Mouse (Mus musculus) hindbrain, embryonic 10.5 days (tissue): ENCODE measurements at regions not wholly inside any gene's neighbourhood (a gene's known extent, or its start where the extent isn't known, plus 50 kb on each side); places are given as distances from the start of the nearest gene placed in this dataset.

Experiments
- DNase-seq: peaks from one replicate; pipeline ENCODE4 v3.0.0-alpha.2; 2017; ENCODE audit warnings: low spot score
- H3K27ac ChIP-seq: fragments of 300-500 bp; sonication (generic); 2 replicates; pipeline ENCODE4 v1.5.1; 2016; ENCODE audit warnings: mild to moderate bottlenecking, moderate library complexity
- H3K27me3 ChIP-seq: fragments of 300-500 bp; sonication (generic); 2 replicates; pipeline ENCODE4 v1.6.1; 2016; ENCODE audit warnings: mild to moderate bottlenecking; ENCODE audit not compliant: poor library complexity, insufficient read depth, severe bottlenecking
- H3K36me3 ChIP-seq: fragments of 300-500 bp; sonication (generic); 2 replicates; pipeline ENCODE4 v1.6.1; 2016; ENCODE audit warnings: mild to moderate bottlenecking, moderate library complexity
- H3K4me1 ChIP-seq: fragments of 300-500 bp; sonication (generic); replicated peaks from 2 replicates; pipeline ENCODE4 v1.6.1; 2016; ENCODE audit warnings: mild to moderate bottlenecking
- H3K4me3 ChIP-seq: fragments of 300-500 bp; sonication (generic); 2 replicates; pipeline ENCODE4 v1.5.1; 2016; ENCODE audit warnings: mild to moderate bottlenecking, moderate library complexity
- H3K9me3 ChIP-seq: fragments of 300-500 bp; sonication (generic); 2 replicates; pipeline ENCODE4 v1.6.1; 2016; ENCODE audit warnings: mild to moderate bottlenecking, moderate library complexity
- WGBS: fragments of 180-500 bp; shearing (Covaris S2); methylation state at CpG from one replicate; pipeline ENCODE4 v1.1.7; 2016; 5-methylcytosine and 5-hydroxymethylcytosine counted together

DNA sequence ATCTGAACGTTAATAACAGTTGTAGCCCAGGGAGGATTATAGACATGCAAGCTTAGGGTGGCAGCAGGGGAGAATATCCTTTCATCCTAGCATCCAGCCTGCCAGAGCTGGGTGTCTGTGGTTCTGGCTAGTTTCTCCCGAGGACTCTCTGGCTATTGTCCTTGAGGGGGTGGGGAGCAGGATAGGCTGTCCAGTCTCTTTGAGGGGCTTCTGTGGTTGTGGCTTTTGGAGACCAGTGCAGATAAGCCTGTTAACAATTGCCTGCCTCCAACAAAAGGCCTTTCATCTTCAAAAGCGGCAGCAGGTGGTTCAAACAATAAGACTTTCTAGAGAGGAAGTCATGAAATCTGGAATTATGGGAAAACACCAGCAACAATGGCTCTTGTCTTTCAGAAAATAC is 507.2 kb upstream of the Vstm2b start:
- no peak overlapping the region for H3K4me3 ChIP-seq
- no peaks in the 10 kb centered on the region for H3K36me3 ChIP-seq
- H3K27ac ChIP-seq = peak overlapping the region; percentile 82
- H3K27me3 ChIP-seq = no peaks in the 10 kb centered on the region
- 11% methylated on average over 3 of the region's 3 CpGs for WGBS
- DNase-seq = peak; percentile 41
- no peaks in the 10 kb centered on the region for H3K9me3 ChIP-seq
- peaks cover 34% of the 10 kb centered on the region for H3K4me1 ChIP-seq

DNA sequence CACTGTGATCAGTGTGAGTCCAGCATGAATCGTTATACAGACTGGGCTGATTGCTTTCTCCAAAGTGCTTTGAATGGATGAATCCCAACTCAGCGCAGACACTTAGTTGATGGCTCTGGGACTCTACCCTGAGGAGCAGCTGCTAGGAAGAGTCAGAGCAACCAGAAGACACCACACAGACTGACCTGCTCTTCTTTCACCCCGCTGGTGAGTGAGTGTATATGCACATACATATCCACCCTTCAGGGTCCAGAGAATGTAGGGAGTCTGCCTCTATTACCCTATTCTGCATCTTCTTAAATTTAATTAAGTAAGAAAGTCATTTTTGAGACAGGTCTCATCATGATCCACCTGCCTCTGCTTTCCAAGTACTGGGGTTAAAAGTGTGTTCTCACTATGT is 506.5 kb upstream of the Vstm2b start:
- DNase-seq = no peak
- peaks cover 34% of the 10 kb centered on the region for H3K4me1 ChIP-seq

DNA sequence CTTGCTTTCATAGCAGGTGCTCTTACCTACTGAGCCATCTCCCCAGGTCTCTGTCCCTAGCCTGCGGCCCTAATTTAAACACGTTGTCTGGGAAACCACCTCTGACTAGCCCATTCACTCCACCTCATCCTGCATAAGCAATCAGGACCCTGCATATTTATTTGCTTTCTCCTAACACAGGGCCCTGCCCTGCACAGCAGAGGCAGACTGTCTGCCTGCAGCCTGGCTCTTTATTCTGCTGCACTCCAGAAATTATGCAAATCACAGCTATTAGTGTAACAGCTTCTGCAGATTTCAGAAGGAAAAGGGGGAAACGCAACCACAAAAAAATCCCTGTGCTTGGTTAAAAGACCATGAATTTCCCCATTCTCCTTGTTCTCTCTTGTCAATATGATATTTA is 505.9 kb upstream of the Vstm2b start:
- Histone ChIP-seq H3K4me1 (peaks cover 34% of the 10 kb centered on the region), H3K27ac (peak overlapping the region; percentile 82), H3K36me3 (no peaks in the 10 kb centered on the region), H3K4me3 (no peak overlapping the region), H3K27me3 (no peaks in the 10 kb centered on the region), H3K9me3 (no peaks in the 10 kb centered on the region)
- peak; percentile 24 for DNase-seq
- WGBS = 31% methylated on average over 3 of the region's 3 CpGs

More for the DNA sequence above, 506.5 kb upstream of the Vstm2b start:
- WGBS = 64% methylated on average over 3 of the region's 3 CpGs
- H3K27ac ChIP-seq = peak overlapping the region; percentile 82
- no peaks in the 10 kb centered on the region for H3K27me3 ChIP-seq
- no peaks in the 10 kb centered on the region for H3K36me3 ChIP-seq
- no peak overlapping the region for H3K4me3 ChIP-seq
- H3K9me3 ChIP-seq = no peaks in the 10 kb centered on the region

DNA sequence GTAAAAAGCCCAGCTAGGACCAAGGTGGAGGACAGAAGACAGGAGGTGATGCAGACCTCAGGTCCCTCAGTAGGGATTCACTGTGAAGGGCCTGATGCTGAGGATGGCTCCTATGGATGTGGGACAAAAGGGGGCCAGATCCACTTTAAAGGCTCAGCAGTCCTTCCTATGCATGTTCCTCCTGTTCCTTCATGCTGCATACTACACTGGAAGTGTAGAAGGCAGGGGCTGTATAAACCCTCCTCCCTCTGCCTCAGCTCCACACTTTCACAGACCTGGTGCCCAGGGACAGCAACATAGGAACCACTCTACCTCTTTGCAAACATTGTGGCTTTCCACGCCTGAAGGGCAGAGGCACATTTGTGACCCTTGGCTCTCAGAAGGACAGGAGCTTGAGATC is 505.4 kb upstream of the Vstm2b start:
- H3K4me1 ChIP-seq = peaks cover 34% of the 10 kb centered on the region
- no peaks in the 10 kb centered on the region for H3K27me3 ChIP-seq
- WGBS = 59% methylated on average over 1 of the region's 1 CpGs
- no peaks in the 10 kb centered on the region for H3K36me3 ChIP-seq
- H3K27ac ChIP-seq = peak overlapping the region; percentile 82
- no peak overlapping the region for H3K4me3 ChIP-seq
- DNase-seq = no peak
- H3K9me3 ChIP-seq = no peaks in the 10 kb centered on the region

DNA sequence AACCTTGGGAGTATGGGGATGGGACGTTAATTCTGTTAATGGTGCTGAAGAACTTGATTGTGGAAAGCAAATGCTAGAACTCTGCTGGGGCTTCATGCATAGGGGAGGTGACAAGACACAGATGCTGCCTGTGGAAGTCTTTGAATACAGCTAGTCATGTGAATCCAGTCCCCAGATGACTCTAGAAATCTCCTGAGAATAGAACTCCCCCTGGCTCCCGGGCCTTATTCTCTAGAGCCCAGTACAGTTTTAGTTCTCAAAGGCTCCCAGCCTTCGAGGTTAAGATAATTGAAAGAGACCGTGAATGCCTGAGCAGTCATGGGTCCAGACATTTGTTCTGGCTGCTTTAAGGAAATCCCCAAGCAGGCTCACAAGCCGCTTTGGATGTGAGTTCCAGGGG is 499.9 kb upstream of the Vstm2b start:
- H3K4me3 ChIP-seq = no peak overlapping the region
- DNase-seq = no peak
- H3K4me1 ChIP-seq = peaks cover 8% of the 10 kb centered on the region; the same call in 1 of the 2 replicates
- H3K9me3 ChIP-seq = no peaks in the 10 kb centered on the region
- H3K36me3 ChIP-seq = no peaks in the 10 kb centered on the region
- no peaks in the 10 kb centered on the region for H3K27me3 ChIP-seq
- WGBS = 63% methylated on average over 5 of the region's 5 CpGs
- H3K27ac ChIP-seq = no peak overlapping the region

DNA sequence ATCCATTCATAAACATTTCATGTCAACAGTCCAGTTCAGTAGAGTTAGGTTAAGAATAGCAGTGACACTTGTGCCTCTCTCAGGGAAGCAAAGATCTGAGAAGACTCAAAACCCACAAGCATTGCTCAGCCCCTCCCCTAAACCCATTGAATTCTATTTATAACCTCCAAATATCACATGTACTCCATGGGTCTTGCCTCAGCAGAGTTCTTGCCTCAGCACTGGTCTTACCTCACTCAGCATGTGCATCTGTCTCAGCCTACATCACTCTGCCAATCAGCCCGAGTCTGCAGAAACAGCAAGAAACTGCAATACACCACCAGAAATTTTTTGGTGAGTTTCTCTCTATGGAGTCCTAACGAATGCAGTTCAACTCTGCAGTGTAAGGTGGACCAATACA is 478.8 kb upstream of the Vstm2b start:
- Histone ChIP-seq H3K4me3 (no peak overlapping the region), H3K27me3 (no peaks in the 10 kb centered on the region), H3K9me3 (no peaks in the 10 kb centered on the region), H3K36me3 (no peaks in the 10 kb centered on the region), H3K4me1 (no peaks in the 10 kb centered on the region), H3K27ac (no peak overlapping the region)
- 92% methylated on average over 2 of the region's 2 CpGs for WGBS
- DNase-seq = no peak

DNA sequence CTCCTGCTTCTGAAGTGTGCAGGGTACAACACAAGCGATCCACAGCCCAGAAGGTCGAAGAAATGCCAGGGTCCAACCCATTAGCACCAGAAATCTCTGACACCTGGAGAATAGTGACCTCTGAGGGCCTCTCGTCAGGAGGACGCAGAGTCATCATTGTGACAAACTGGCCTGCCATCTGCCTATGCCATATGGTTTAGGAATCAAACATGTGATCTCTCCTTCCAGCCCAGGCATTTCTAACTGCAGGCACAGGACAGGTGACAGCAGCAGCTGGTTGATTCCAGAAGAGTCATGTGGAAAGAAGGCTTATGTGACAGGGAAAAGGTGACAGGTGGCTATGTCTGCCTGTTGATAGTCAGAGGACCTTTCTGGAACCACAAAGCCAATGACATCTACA is 476.0 kb upstream of the Vstm2b start:
- Histone ChIP-seq H3K4me3 (no peak overlapping the region), H3K27me3 (no peaks in the 10 kb centered on the region), H3K4me1 (no peaks in the 10 kb centered on the region), H3K36me3 (no peaks in the 10 kb centered on the region), H3K9me3 (no peaks in the 10 kb centered on the region), H3K27ac (no peak overlapping the region)
- DNase-seq = peak; percentile 9
- WGBS = 79% methylated on average over 4 of the region's 4 CpGs

DNA sequence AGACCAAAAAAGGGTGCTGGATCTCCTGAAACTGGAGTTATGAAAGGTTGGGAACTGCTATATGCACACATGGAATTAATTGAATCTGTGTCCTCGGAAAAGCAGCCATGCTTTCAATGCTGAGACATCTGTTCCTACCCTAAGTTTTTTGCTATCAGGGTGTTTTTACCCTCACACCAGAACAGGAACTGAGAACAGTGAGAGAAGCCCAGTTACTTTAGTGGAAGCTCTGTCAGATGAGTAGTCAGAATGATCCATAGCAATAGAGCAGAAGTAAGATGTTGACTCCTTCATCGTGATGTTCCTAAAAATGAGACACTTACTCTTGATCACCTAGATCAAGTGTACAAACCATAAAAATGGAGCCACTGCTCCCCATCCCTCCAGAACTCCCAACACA is 468.7 kb upstream of the Vstm2b start:
- Histone ChIP-seq H3K4me3 (no peak overlapping the region), H3K4me1 (no peaks in the 10 kb centered on the region), H3K36me3 (no peaks in the 10 kb centered on the region), H3K27me3 (no peaks in the 10 kb centered on the region), H3K9me3 (no peaks in the 10 kb centered on the region), H3K27ac (no peak overlapping the region)
- WGBS = 86% methylated on average over 2 of the region's 2 CpGs
- no peak for DNase-seq

DNA sequence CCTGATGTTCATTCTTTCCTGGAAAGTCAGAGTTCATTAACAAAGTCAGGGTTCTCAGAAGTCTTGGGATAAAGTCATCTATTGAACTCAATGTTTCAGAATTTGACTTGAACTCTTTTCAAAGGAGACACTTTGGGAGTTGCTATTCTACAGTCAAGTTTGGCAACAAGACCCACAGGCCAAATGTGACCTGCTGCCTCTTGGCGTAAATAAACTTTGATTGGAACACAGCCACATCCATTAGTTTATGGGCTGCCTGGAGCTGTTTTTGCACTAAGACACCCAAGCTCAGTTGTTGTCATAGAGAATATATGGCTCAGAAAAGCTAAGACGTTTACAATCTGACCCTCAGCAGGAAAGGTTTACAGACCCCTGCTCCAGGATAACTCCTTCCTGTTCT is 464.2 kb upstream of the Vstm2b start:
- no peak for DNase-seq
- no peak overlapping the region for H3K27ac ChIP-seq
- no peaks in the 10 kb centered on the region for H3K27me3 ChIP-seq
- WGBS = 79% methylated on average over 2 of the region's 2 CpGs
- H3K9me3 ChIP-seq = no peaks in the 10 kb centered on the region
- no peaks in the 10 kb centered on the region for H3K4me1 ChIP-seq
- H3K4me3 ChIP-seq = no peak overlapping the region
- H3K36me3 ChIP-seq = no peaks in the 10 kb centered on the region

DNA sequence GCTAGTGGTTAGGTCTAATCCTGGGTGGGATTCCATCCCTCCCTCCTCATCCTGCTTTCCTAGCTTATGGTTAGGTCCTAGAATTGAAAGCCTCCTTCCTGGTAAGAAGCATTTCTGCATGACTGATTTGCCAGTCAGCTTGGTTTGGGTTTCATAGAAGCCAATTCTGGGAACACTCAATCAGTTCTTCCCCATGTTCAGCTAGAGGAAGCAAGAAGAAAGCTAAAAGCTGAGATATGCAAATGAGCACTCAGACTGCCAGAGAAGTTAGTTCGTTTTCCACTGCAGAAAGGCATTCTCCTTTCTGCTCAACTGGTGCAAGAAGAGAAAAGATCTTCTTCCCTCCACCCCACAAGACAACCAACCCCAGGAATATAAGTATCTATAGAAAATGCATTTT is 457.0 kb upstream of the Vstm2b start:
- Histone ChIP-seq H3K27me3 (no peaks in the 10 kb centered on the region), H3K4me3 (no peak overlapping the region), H3K4me1 (no peaks in the 10 kb centered on the region), H3K27ac (no peak overlapping the region), H3K36me3 (no peaks in the 10 kb centered on the region), H3K9me3 (no peaks in the 10 kb centered on the region)
- WGBS = 29% methylated on average over 1 of the region's 1 CpGs
- no peak for DNase-seq

DNA sequence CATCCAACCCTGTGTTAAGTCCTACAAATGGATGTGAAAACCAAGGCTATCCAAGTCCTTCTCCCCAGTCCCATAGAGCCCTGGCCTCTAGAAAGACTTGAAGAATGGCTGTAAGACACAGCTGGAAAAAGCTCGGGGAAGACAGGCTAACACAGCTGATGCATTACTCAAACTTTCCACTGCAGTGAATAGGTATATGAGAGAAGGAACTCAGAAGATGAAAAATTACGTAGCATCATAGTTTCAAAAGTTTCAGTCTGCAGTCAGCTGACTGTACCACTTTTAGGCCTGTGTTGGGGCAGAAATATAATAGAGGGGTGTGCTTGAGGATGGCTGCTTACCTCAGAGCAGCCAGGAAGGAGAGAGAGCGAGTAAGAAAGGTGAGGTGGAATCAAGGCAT is 456.3 kb upstream of the Vstm2b start:
- Histone ChIP-seq H3K27me3 (no peaks in the 10 kb centered on the region), H3K27ac (no peak overlapping the region), H3K4me1 (no peaks in the 10 kb centered on the region), H3K4me3 (no peak overlapping the region), H3K36me3 (no peaks in the 10 kb centered on the region), H3K9me3 (no peaks in the 10 kb centered on the region)
- DNase-seq = no peak
- 86% methylated on average over 3 of the region's 3 CpGs for WGBS

DNA sequence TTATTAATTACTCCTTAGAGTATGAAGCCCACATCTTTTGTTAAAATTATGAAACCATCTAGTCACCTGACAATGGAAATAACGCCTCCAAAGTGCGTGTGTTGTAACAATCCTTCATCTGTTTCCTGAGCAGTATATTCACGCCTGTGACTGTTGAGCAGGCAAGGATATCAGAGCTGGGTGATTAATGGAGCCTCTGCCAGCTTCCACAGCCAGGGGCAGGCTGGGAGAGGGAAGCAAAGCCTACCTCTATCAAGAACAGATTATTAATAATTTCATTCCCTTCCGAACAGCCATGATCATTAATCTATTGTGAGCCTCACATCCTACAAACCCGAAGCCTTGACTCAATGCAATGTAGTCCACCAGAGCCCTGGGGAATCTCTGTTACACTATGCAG is 431.7 kb upstream of the Vstm2b start:
- DNase-seq = no peak
- Histone ChIP-seq H3K9me3 (no peaks in the 10 kb centered on the region), H3K4me3 (no peak overlapping the region), H3K27me3 (no peaks in the 10 kb centered on the region), H3K27ac (no peak overlapping the region), H3K4me1 (0 out of 2 replicates have a peak, but pooled peaks cover 12% of the 10 kb centered on the region), H3K36me3 (no peaks in the 10 kb centered on the region)
- WGBS = 88% methylated on average over 5 of the region's 5 CpGs

DNA sequence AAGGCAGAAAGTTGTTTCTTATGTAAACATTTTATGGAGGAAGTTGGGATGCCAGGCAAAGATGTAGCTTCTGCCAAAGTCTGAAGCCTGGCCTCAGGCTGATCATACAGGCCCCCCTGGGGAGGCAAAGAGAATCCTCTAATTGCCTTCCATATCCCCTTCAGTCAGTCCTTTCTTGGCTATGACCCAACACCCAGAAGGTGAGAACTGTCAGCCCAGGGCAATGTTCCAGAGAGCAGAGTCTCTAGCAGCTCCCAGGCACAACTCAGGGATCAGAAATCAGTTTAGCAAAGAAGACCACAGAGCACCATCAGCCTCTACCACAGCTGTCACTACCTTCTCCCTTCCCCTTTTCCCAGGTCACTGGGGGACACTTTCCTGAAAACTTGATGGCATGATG is 410.9 kb upstream of the Vstm2b start:
- Histone ChIP-seq H3K9me3 (no peaks in the 10 kb centered on the region), H3K4me3 (no peak overlapping the region), H3K27ac (no peak overlapping the region), H3K27me3 (no peaks in the 10 kb centered on the region), H3K36me3 (no peaks in the 10 kb centered on the region), H3K4me1 (no peaks in the 10 kb centered on the region)
- DNase-seq = no peak

DNA sequence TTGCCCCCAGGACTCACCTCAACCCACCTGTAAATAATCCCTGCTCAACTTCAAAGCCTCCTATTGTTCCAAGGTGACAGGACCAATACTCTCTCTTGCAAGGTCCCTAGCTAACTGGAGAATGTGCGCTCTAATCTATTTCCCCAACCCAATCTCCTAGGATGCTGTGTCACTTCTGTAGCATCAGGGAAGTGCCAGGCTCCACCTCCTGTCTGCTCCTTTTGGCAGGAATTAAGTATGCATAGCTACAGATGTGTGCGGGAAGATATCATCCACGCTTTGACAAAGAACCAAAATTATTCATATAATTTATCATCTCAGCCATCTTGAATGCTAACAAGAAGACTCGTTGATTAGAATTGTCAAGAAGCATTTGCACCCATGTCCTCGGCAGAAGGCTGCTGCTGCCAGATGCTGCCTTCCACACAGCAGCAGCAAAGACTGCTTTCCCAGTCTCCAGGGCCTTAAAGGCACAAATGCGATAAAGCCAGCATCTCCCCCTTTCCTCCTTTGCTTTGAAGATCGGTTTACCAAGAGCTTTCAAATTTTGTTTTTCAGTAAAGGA is 375.3 kb upstream of the Vstm2b start:
- no peaks in the 10 kb centered on the region for H3K4me1 ChIP-seq
- no peaks in the 10 kb centered on the region for H3K9me3 ChIP-seq
- no peaks in the 10 kb centered on the region for H3K36me3 ChIP-seq
- no peak overlapping the region for H3K4me3 ChIP-seq
- WGBS = 81% methylated on average over 7 of the region's 7 CpGs
- DNase-seq = no peak
- H3K27me3 ChIP-seq = no peaks in the 10 kb centered on the region
- H3K27ac ChIP-seq = no peak overlapping the region
